Mouse (Mus musculus): ENCODE data around the gene Cep131. TPM values are rescaled to one million over a fixed set of nuclear protein-coding genes. Genes with fewer than 3 reads are reported as not detected.
A peak's percentile ranks its signal among the peaks of the same experiment; 100 is the strongest.

Cep131 gene
- total and polyA plus RNA-seq, 3 experiments, result 50.6 to 121 (median 74.3) TPM

GRCm38 (mm10) chr11:120052274-120052673 lies 34.4 kb downstream of the Cep131 start:
- DNase-seq, result no peak

GRCm38 (mm10) chr11:120051124-120051811 lies 35.4 kb downstream of the Cep131 start:
- peak; percentile 73 for DNase-seq

GRCm38 (mm10) chr11:120049067-120049466 lies 37.6 kb downstream of the Cep131 start:
- DNase-seq, result no peak

- DNase-seq, result no peak
These were observed 38.4 kb downstream of the Cep131 start for GRCm38 (mm10) chr11:120048252-120048556.

GRCm38 (mm10) chr11:120047531-120048251 lies 38.9 kb downstream of the Cep131 start:
- no peak for DNase-seq

- peak; percentile 50 for DNase-seq
These were observed 40.0 kb downstream of the Cep131 start, which contains the start of gene Aatk for GRCm38 (mm10) chr11:120046553-120047191. TSS of gene Aatk (minus strand) at chr11:120047167.

- DNase-seq, result no peak
These were observed 40.6 kb downstream of the Cep131 start for GRCm38 (mm10) chr11:120045839-120046552.

- DNase-seq, result no peak
These were observed 41.3 kb downstream of the Cep131 start for GRCm38 (mm10) chr11:120045341-120045740.

GRCm38 (mm10) chr11:120042141-120042838 lies 44.3 kb downstream of the Cep131 start:
- DNase-seq, result no peak

GRCm38 (mm10) chr11:120041191-120042123 lies 45.2 kb downstream of the Cep131 start:
- DNase-seq, result peak; percentile 83

GRCm38 (mm10) chr11:120040440-120040839 lies 46.2 kb downstream of the Cep131 start:
- DNase-seq, result no peak

GRCm38 (mm10) chr11:120039581-120039980 lies 47.0 kb downstream of the Cep131 start:
- DNase-seq, result peak; percentile 36

GRCm38 (mm10) chr11:120034762-120035161 lies 51.9 kb downstream of the Cep131 start:
- DNase-seq, result no peak

- DNase-seq, result no peak
These were observed 52.3 kb downstream of the Cep131 start for GRCm38 (mm10) chr11:120034306-120034705.

GRCm38 (mm10) chr11:120033473-120033872 lies 53.2 kb downstream of the Cep131 start:
- no peak for DNase-seq

- DNase-seq, result no peak
These were observed 54.6 kb downstream of the Cep131 start for GRCm38 (mm10) chr11:120032052-120032451.

- DNase-seq, result peak; percentile 61
These were observed 56.3 kb downstream of the Cep131 start for GRCm38 (mm10) chr11:120030145-120030901.

- no peak for DNase-seq
These were observed 57.0 kb downstream of the Cep131 start for GRCm38 (mm10) chr11:120029431-120030144.

All from adrenal gland, adult 2 months (tissue).